7 mouse cellular contexts compared by ENCODE assay signal in the genomic region with DNA sequence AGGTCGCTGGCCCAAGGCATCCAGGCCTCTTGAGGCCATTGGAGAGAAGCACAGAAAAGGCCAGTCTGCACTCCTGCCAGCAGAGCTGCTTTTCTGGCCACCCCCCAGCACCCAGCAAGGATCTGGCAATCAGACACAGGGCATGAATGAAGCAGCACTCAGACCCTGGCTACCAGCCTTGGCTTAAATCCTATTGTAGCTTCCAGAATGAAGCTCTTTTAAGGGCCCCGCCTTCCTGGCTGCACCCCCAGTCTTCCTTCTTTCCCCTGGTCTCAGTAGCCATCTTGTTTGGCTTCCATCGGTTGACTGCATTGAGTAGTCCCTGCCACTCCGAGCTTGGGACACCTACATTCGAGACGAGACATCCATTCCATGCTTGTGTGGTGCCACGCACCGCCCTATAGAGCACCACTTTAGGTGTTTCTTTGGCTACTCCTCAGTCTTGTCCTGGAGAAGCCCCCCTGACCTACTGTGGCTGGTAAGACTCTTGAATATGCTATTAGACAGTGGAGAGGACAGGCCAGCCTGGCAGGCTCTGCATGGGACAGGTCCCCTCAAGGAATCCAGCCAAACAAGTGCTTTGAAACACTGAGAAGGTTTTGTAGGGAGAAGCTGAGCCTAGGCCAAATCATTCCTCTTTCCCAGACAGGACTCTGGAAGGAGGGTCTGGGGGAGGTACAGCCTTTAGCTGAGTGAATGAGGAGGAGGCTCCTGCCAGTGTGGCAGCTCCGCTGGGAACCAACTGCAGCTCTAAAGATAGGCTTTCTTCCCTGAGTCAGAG. TPM values are rescaled to one million over a fixed set of nuclear protein-coding genes. Genes with fewer than 3 reads are reported as not detected.
A peak's percentile ranks its signal among the peaks of the same experiment; 100 is the strongest.
DNase-seq lines count a peak whose midpoint lies in the region; ATAC-seq and TF ChIP-seq lines count a peak whose summit lies in the region.

No protein-coding gene starts in this region.

- TF ChIP-seq CTCF in hindbrain, postnatal 0 days (IDR thresholded peaks at IDR 0.05; ENCODE audit: low read depth): peak; percentile 32
- no peak for TF ChIP-seq CTCF in liver, postnatal 0 days (IDR thresholded peaks at IDR 0.05; ENCODE audit: low read depth)

- peak overlapping the region; percentile 85 for H3K27ac ChIP-seq in hindbrain, postnatal 0 days
- no peak overlapping the region for H3K27ac ChIP-seq in liver, postnatal 0 days (ENCODE audit: low read depth)

- H3K9ac ChIP-seq in hindbrain, postnatal 0 days (replicated peaks; ENCODE audit: low read length): no peak overlapping the region
- H3K9ac ChIP-seq in liver, postnatal 0 days (replicated peaks): no peak overlapping the region

- no peak overlapping the region for H3K4me2 ChIP-seq in hindbrain, postnatal 0 days (ENCODE audit: low read depth, low read length)
- H3K4me2 ChIP-seq in liver, postnatal 0 days (ENCODE audit: low read depth, low read length): no peak overlapping the region

- no peak overlapping the region for H3K4me3 ChIP-seq in hindbrain, postnatal 0 days (ENCODE audit: low read length)
- no peak overlapping the region for H3K4me3 ChIP-seq in liver, postnatal 0 days (ENCODE audit: low read depth, low read length)

- no peaks in the 10 kb centered on the region for H3K9me3 ChIP-seq in hindbrain, postnatal 0 days (ENCODE audit: low read length)
- no peaks in the 10 kb centered on the region for H3K9me3 ChIP-seq in liver, postnatal 0 days (ENCODE audit: low read length)

- 54% methylated on average over 9 of the region's 9 CpGs for WGBS in hindbrain, postnatal 0 days
- WGBS in liver, postnatal 0 days (ENCODE audit: insufficient replicate concordance): 87% methylated on average over 9 of the region's 9 CpGs

- TF ChIP-seq EP300 in liver, postnatal 0 days (IDR thresholded peaks at IDR 0.05; ENCODE audit: low read depth): no peak

- H3K4me1 ChIP-seq in hindbrain, postnatal 0 days (ENCODE audit: insufficient read depth, low read length): no peaks in the 10 kb centered on the region
- no peaks in the 10 kb centered on the region; the same call in 1 of the 2 replicates for H3K4me1 ChIP-seq in liver, postnatal 0 days (ENCODE audit: insufficient read depth)

- ATAC-seq in hindbrain, postnatal 0 days: peak; percentile 91
- no peak for ATAC-seq in liver, postnatal 0 days

- H3K27me3 ChIP-seq in hindbrain, postnatal 0 days (ENCODE audit: insufficient read depth, low read length): no peaks in the 10 kb centered on the region
- H3K27me3 ChIP-seq in liver, postnatal 0 days (ENCODE audit: insufficient read depth, low read length): no peaks in the 10 kb centered on the region

- peak; percentile 42 for DNase-seq in MN1 (ENCODE audit: low spot score)
- DNase-seq in adipocyte (ENCODE audit: low spot score): peak; percentile 96
- peak; percentile 76 to 81 for DNase-seq in frontal cortex, adult 2 months (ENCODE audit: extremely low spot score in 1 of 2, low spot score in 1 of 2)
- peak; percentile 92 for DNase-seq in hindbrain, postnatal 0 days (ENCODE audit: low spot score)
- peak; percentile 88 to 91 for DNase-seq in right cerebral cortex, postnatal 10 days (ENCODE audit: low spot score in 2 of 2)
- DNase-seq in liver, postnatal 0 days: no peak
- DNase-seq in kidney, adult 18-20 months: no peak

- H3K36me3 ChIP-seq in hindbrain, postnatal 0 days (ENCODE audit: insufficient read depth, low read length): no peaks in the 10 kb centered on the region
- H3K36me3 ChIP-seq in liver, postnatal 0 days (replicated peaks; ENCODE audit: insufficient read depth, low read length): no peaks in the 10 kb centered on the region

RNA-seq across cellular contexts. Expression of a gene that starts 3.1 kb away (rescaled TPM):
- 0.76 and 0.84 TPM in 2 replicates for polyA plus RNA-seq in frontal cortex, adult 2 months (2012; rRNA removed)
- total RNA-seq in hindbrain, postnatal 0 days (2014; rRNA removed): 0.90 and 1.9 TPM in 2 replicates
- polyA plus RNA-seq in hindbrain, postnatal 0 days (2015; fragmentation: Nextera tagmentation; extraction: Ambion mirVana): 3.9 and 4.0 TPM in 2 replicates
- 3.1 and 3.8 TPM in 2 replicates for polyA plus RNA-seq in liver, postnatal 0 days (2015; fragmentation: Nextera tagmentation; extraction: Ambion mirVana)

RNA-seq across cellular contexts. Expression of a gene that starts 7.8 kb away (rescaled TPM):
- polyA plus RNA-seq in frontal cortex, adult 2 months (2012; rRNA removed): 0.08 TPM in 1 of 2 replicates, not detected in the other
- 0.52 TPM in 1 of 2 replicates, not detected in the other for total RNA-seq in hindbrain, postnatal 0 days (2014; rRNA removed)
- polyA plus RNA-seq in hindbrain, postnatal 0 days (2015; fragmentation: Nextera tagmentation; extraction: Ambion mirVana): 0.23 TPM in 1 of 2 replicates, not detected in the other
- polyA plus RNA-seq in liver, postnatal 0 days (2015; fragmentation: Nextera tagmentation; extraction: Ambion mirVana): 0.07 TPM in 1 of 2 replicates, not detected in the other

RNA-seq across cellular contexts. Expression of a gene that starts 14.9 kb away (rescaled TPM):
- polyA plus RNA-seq in frontal cortex, adult 2 months (2012; rRNA removed): 122 and 145 TPM in 2 replicates
- total RNA-seq in hindbrain, postnatal 0 days (2014; rRNA removed): 35.1 and 52.2 TPM in 2 replicates
- 22.9 and 27.0 TPM in 2 replicates for polyA plus RNA-seq in hindbrain, postnatal 0 days (2015; fragmentation: Nextera tagmentation; extraction: Ambion mirVana)
- polyA plus RNA-seq in liver, postnatal 0 days (2015; fragmentation: Nextera tagmentation; extraction: Ambion mirVana): 0.13 and 0.19 TPM in 2 replicates

RNA-seq across cellular contexts. Expression of a gene that starts 25.9 kb away (rescaled TPM):
- polyA plus RNA-seq in frontal cortex, adult 2 months (2012; rRNA removed): 10.9 and 11.7 TPM in 2 replicates
- 6.3 and 6.7 TPM in 2 replicates for total RNA-seq in hindbrain, postnatal 0 days (2014; rRNA removed)
- 8.4 and 8.7 TPM in 2 replicates for polyA plus RNA-seq in hindbrain, postnatal 0 days (2015; fragmentation: Nextera tagmentation; extraction: Ambion mirVana)
- polyA plus RNA-seq in liver, postnatal 0 days (2015; fragmentation: Nextera tagmentation; extraction: Ambion mirVana): 7.3 and 7.4 TPM in 2 replicates

RNA-seq across cellular contexts. Expression of a gene that starts 59.8 kb away (rescaled TPM):
- 18.6 and 20.7 TPM in 2 replicates for polyA plus RNA-seq in frontal cortex, adult 2 months (2012; rRNA removed)
- 24.8 and 31.1 TPM in 2 replicates for total RNA-seq in hindbrain, postnatal 0 days (2014; rRNA removed)
- polyA plus RNA-seq in hindbrain, postnatal 0 days (2015; fragmentation: Nextera tagmentation; extraction: Ambion mirVana): 21.9 and 24.1 TPM in 2 replicates
- polyA plus RNA-seq in liver, postnatal 0 days (2015; fragmentation: Nextera tagmentation; extraction: Ambion mirVana): 64.2 and 68.5 TPM in 2 replicates

Comparison
In these comparisons a context has a peak if more than half of its experiments do, and no peak if none do; other contexts are left out.
1. DNase-seq: peak in MN1 (single experiment), adipocyte (single experiment), frontal cortex, adult 2 months (2 of 2), hindbrain, postnatal 0 days (single experiment) and right cerebral cortex, postnatal 10 days (2 of 2); none in liver, postnatal 0 days (single experiment) and kidney, adult 18-20 months (single experiment).
2. RNA of a gene that starts 14.9 kb away (polyA plus RNA-seq): 122 to 145 TPM in frontal cortex, adult 2 months and 22.9 to 27.0 TPM in hindbrain, postnatal 0 days; 0.13 to 0.19 TPM in liver, postnatal 0 days; every median in the first group is over 10 times any median in the second.